Mouse (Mus musculus): ENCODE results near the gene Cript.

GRCm38 (mm10) chr17:86976387-86976786 is 49.0 kb upstream of the Cript start:
- TF ChIP-seq CTCF (IDR thresholded peaks at IDR 0.05; ENCODE audit: control insufficient read depth, insufficient read depth, insufficient read length), result no peak
- TF ChIP-seq USF1 (IDR thresholded peaks at IDR 0.05; ENCODE audit: low read depth), result no peak
- no peak for TF ChIP-seq MYOD1 (IDR thresholded peaks at IDR 0.05; ENCODE audit: control insufficient read depth, insufficient read length, low read depth)
- no peak for TF ChIP-seq MYOG (IDR thresholded peaks at IDR 0.05; ENCODE audit: control insufficient read depth, extremely low read depth, insufficient read length)
- no peak for TF ChIP-seq CEBPB (IDR thresholded peaks at IDR 0.05; ENCODE audit: low read depth)
- no peak for TF ChIP-seq MAX (IDR thresholded peaks at IDR 0.05)
